In the genomic region with DNA sequence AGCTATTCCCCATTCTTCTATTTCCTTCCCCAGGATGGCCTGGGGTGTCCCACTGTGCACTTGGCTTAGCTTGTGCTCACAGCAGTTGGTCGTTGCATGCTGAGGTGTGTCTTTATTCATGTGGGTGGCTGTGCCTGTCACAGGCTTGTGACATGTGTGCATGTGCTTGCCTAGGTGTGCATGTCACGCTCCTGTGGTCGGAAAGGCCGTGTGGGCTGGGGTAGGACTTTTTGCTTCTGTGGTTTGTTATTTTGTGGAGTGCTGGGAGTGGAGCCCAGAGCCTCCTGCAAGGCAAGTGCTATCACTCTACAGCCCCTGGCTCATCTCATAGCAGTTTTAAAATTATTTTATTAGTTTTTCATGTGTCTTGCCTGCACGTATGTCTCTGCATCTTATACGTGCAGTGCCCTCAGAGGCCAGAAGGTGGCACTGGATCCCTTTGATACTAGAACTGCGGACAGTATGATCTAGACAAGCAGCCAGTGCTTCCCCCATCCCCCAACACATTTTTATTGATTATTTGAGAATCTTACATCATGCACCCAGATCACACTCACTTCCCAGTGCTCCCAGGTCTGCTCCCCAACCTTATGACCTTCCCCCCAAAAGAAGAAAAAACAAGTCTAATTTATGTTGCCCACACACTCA, we compare ENCODE assay signal across 8 mouse cellular contexts. TPM values are rescaled to one million over a fixed set of nuclear protein-coding genes. Genes with fewer than 3 reads are reported as not detected.
DNase-seq lines count a peak whose midpoint lies in the region; ATAC-seq and TF ChIP-seq lines count a peak whose summit lies in the region.

No protein-coding gene starts in this region.

- peak; percentile 25; the same call in 1 of the 2 replicates for TF ChIP-seq CTCF in olfactory bulb, adult 2 months (IDR thresholded peaks at IDR 0.05; ENCODE audit: insufficient read depth, low read depth, low read length)

- TF ChIP-seq POLR2A in olfactory bulb, adult 2 months (IDR thresholded peaks at IDR 0.05; ENCODE audit: insufficient read depth, low read depth, low read length), result no peak

- no peaks in the 10 kb centered on the region for H3K36me3 ChIP-seq in hindbrain, embryonic 16.5 days (ENCODE audit: control insufficient read depth, insufficient read depth, low read length)
- H3K36me3 ChIP-seq in limb, embryonic 10.5 days, result no peaks in the 10 kb centered on the region

- 0 out of 2 replicates have a peak, but pooled peaks have one; percentile 18 for ATAC-seq in hindbrain, embryonic 16.5 days

- peak; percentile 61 to 72 for DNase-seq in right cerebral cortex, adult 2 months (ENCODE audit: low spot score in 2 of 2)
- DNase-seq in right cerebral cortex, postnatal 36 days (ENCODE audit: low spot score in 2 of 2), result no peak
- peak; percentile 48 to 58 for DNase-seq in adrenal gland, adult 18-20 months (ENCODE audit: low spot score in 2 of 2)
- peak; percentile 83 for DNase-seq in embryo, embryonic 10.5 days (ENCODE audit: low spot score)
- peak; percentile 72 for DNase-seq in limb, embryonic 10.5 days (ENCODE audit: low spot score)
- DNase-seq in Muller cell, postnatal 12 days (ENCODE audit: inconsistent ontology term), result no peak

- no peak overlapping the region for H3K9ac ChIP-seq in hindbrain, embryonic 16.5 days (ENCODE audit: low read depth, low read length)

- H3K27me3 ChIP-seq in hindbrain, embryonic 16.5 days (replicated peaks; ENCODE audit: control insufficient read depth, insufficient read depth, low read length), result no peaks in the 10 kb centered on the region
- H3K27me3 ChIP-seq in limb, embryonic 10.5 days (ENCODE audit: low read depth, poor library complexity, severe bottlenecking), result peaks cover 15% of the 10 kb centered on the region

- H3K4me3 ChIP-seq in hindbrain, embryonic 16.5 days (ENCODE audit: low read length), result no peak overlapping the region
- H3K4me3 ChIP-seq in limb, embryonic 10.5 days, result no peak overlapping the region
- H3K4me3 ChIP-seq in olfactory bulb, adult 2 months (ENCODE audit: insufficient read depth, low read depth, low read length), result no peak overlapping the region

- no peak overlapping the region for H3K4me2 ChIP-seq in hindbrain, embryonic 16.5 days (ENCODE audit: low read length)

- no peak overlapping the region for H3K27ac ChIP-seq in hindbrain, embryonic 16.5 days (ENCODE audit: low read depth, low read length)
- H3K27ac ChIP-seq in limb, embryonic 10.5 days, result no peak overlapping the region
- H3K27ac ChIP-seq in olfactory bulb, adult 2 months (ENCODE audit: insufficient read depth, low read depth, low read length), result no peak overlapping the region

- H3K4me1 ChIP-seq in hindbrain, embryonic 16.5 days (ENCODE audit: control insufficient read depth, insufficient read depth, low read depth, low read length), result no peaks in the 10 kb centered on the region
- peaks cover 12% of the 10 kb centered on the region for H3K4me1 ChIP-seq in limb, embryonic 10.5 days
- H3K4me1 ChIP-seq in olfactory bulb, adult 2 months (ENCODE audit: control insufficient read depth, insufficient read depth, low read length), result no peaks in the 10 kb centered on the region

- 48% methylated on average over 7 of the region's 7 CpGs for WGBS in hindbrain, embryonic 16.5 days
- WGBS in limb, embryonic 10.5 days, result 53% methylated on average over 7 of the region's 7 CpGs
- 59% methylated on average over 7 of the region's 7 CpGs for WGBS in olfactory bulb, adult 2 months

- H3K9me3 ChIP-seq in hindbrain, embryonic 16.5 days (ENCODE audit: control insufficient read depth, low read length), result no peaks in the 10 kb centered on the region
- H3K9me3 ChIP-seq in limb, embryonic 10.5 days (replicated peaks), result no peaks in the 10 kb centered on the region

RNA-seq across cellular contexts. Expression of a gene that starts 49.4 kb away (rescaled TPM):
- total RNA-seq in adrenal gland, adult 18-20 months (2021), result 10 to 100 TPM; 55.7 to 67.5 TPM
- polyA plus RNA-seq in hindbrain, embryonic 16.5 days (2015; fragmentation: Nextera tagmentation; extraction: Ambion mirVana), result 24.5 and 26.8 TPM in 2 replicates
- polyA plus RNA-seq in limb, embryonic 10.5 days (2016; fragmentation: Nextera tagmentation; extraction: Ambion mirVana), result 4.1 and 7.2 TPM in 2 replicates
- polyA plus RNA-seq in olfactory bulb, adult 2 months (2012; ENCODE audit: insufficient read depth, insufficient read length, low replicate concordance, missing spikeins), result not detected in 2 replicates

Comparison
In these comparisons a context has a peak if more than half of its experiments do, and no peak if none do; other contexts are left out.
1. DNase-seq: peak in right cerebral cortex, adult 2 months (2 of 2), adrenal gland, adult 18-20 months (2 of 2), embryo, embryonic 10.5 days (single experiment) and limb, embryonic 10.5 days (single experiment); none in right cerebral cortex, postnatal 36 days (0 of 2) and Muller cell, postnatal 12 days (single experiment).